Mouse (Mus musculus) stomach, embryonic 14.5 days (tissue): Measurements from ENCODE around the gene Gtf2i. TPM values are rescaled to one million over a fixed set of nuclear protein-coding genes. Genes with fewer than 3 reads are reported as not detected.

Experiments
- ATAC-seq: fragments of 200-750 bp; cut with Nextera tagmentation; 2 replicates; pipeline ENCODE4 v1.8.0; 2017; ENCODE audit warnings: low read depth, moderate TSS enrichment; ENCODE audit not compliant: insufficient number of reproducible peaks, insufficient read depth, low FRiP score
- H3K27ac ChIP-seq: fragments of 300-500 bp; sonication (generic); 2 replicates; pipeline ENCODE4 v1.5.1; 2014; ENCODE audit warnings: mild to moderate bottlenecking, low read length, moderate library complexity, mixed read lengths
- H3K27me3 ChIP-seq: fragments of 300-500 bp; sonication (generic); 2 replicates; pipeline ENCODE4 v1.6.1; 2014; ENCODE audit warnings: low read length, control low read depth, mixed read lengths; ENCODE audit not compliant: control insufficient read depth, insufficient read depth
- H3K36me3 ChIP-seq: fragments of 300-500 bp; sonication (generic); 2 replicates; pipeline ENCODE4 v1.6.1; 2014; ENCODE audit warnings: mild to moderate bottlenecking, control low read depth, low read length, moderate library complexity, mixed read lengths; ENCODE audit not compliant: control insufficient read depth, insufficient read depth
- H3K4me1 ChIP-seq: fragments of 300-500 bp; sonication (generic); 2 replicates; pipeline ENCODE4 v1.6.1; 2014; ENCODE audit warnings: low read length, control low read depth, mixed read lengths; ENCODE audit not compliant: control insufficient read depth, insufficient read depth
- H3K4me2 ChIP-seq: fragments of 300-500 bp; sonication (generic); replicated peaks from 2 replicates; pipeline ENCODE4 v1.6.1; 2014; ENCODE audit warnings: low read depth, low read length, control low read depth
- H3K4me3 ChIP-seq: fragments of 300-500 bp; sonication (generic); 2 replicates; pipeline ENCODE4 v1.5.1; 2014; ENCODE audit warnings: low read depth, low read length, control low read depth
- H3K9ac ChIP-seq: fragments of 300-500 bp; sonication (generic); replicated peaks from 2 replicates; pipeline ENCODE4 v1.6.1; 2014; ENCODE audit warnings: low read depth, mild to moderate bottlenecking, control low read depth, low read length, moderate library complexity, mixed read lengths
- H3K9me3 ChIP-seq: fragments of 300-500 bp; sonication (generic); 2 replicates; pipeline ENCODE4 v1.6.1; 2016; ENCODE audit warnings: low read depth, low read length, control low read depth; ENCODE audit not compliant: control insufficient read depth
- WGBS: fragments of 180-500 bp; shearing (Covaris S2); extraction: QIAGEN DNeasy Blood & Tissue Kit; methylation state at CpG from one replicate; pipeline ENCODE4 v1.1.7; 2014; 5-methylcytosine and 5-hydroxymethylcytosine counted together
- polyA plus RNA-seq: library from polyadenylated mRNA; unstranded; fragments of >200 nt; fragmentation: Nextera tagmentation; extraction: Ambion mirVana; gene quantifications from 2 replicates; pipeline ENCODE4 v1.2.1, GENCODE M21; 2014

Gtf2i gene
- polyA plus RNA-seq, 1 experiment from 2014 or later, result 184 TPM

DNA sequence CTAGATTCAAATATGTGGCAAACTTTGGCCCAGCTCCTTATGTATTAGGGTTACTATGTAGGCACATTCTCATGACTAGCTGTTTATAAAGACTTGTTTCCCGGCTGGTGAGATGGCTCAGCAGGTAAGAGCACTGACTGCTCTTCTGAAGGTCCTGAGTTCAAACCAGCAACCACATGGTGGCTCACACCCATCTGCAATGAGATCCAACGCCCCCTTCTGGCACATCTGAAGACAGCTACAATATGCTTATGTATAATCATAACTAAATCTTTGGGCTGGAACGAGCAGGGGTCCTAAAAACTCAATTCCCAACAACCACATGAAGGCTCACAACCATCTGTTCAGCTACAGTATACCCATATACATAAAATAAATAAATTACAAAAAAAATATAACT is 60.8 kb downstream of the Gtf2i start:
- WGBS, result 76% methylated on average over 3 of the region's 3 CpGs
- no peak for ATAC-seq
- H3K36me3 ChIP-seq, result peaks cover 91% of the 10 kb centered on the region
- H3K9ac ChIP-seq, result no peak overlapping the region
- H3K4me3 ChIP-seq, result no peak overlapping the region
- H3K4me1 ChIP-seq, result no peaks in the 10 kb centered on the region
- H3K27ac ChIP-seq, result no peak overlapping the region
- H3K27me3 ChIP-seq, result no peaks in the 10 kb centered on the region
- no peak overlapping the region for H3K4me2 ChIP-seq
- no peaks in the 10 kb centered on the region for H3K9me3 ChIP-seq

DNA sequence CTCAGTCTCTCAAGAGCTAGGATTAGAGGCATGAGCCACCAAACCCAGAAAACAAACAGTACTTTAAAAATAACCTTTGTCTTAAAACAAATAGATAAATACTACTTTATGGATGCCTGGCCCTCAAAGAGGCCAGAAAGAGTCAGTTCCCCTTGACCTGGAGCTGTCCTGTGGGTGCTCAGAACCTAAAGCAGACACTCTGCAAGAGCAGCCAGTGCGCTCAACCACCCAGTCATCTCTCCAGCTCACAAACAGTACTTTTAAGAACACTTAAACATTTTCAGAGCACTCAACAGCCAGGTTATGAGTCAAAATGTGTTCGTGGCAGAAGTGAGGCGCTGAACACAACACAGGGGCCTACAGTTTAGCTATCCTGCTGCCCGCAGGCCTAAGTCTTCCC is 63.5 kb downstream of the Gtf2i start:
- peaks cover 97% of the 10 kb centered on the region for H3K36me3 ChIP-seq
- H3K27me3 ChIP-seq, result no peaks in the 10 kb centered on the region
- 97% methylated on average over 4 of the region's 4 CpGs for WGBS
- no peak for ATAC-seq
- no peaks in the 10 kb centered on the region for H3K4me1 ChIP-seq
- H3K27ac ChIP-seq, result no peak overlapping the region
- H3K9me3 ChIP-seq, result no peaks in the 10 kb centered on the region
- H3K9ac ChIP-seq, result no peak overlapping the region
- H3K4me3 ChIP-seq, result no peak overlapping the region
- no peak overlapping the region for H3K4me2 ChIP-seq

DNA sequence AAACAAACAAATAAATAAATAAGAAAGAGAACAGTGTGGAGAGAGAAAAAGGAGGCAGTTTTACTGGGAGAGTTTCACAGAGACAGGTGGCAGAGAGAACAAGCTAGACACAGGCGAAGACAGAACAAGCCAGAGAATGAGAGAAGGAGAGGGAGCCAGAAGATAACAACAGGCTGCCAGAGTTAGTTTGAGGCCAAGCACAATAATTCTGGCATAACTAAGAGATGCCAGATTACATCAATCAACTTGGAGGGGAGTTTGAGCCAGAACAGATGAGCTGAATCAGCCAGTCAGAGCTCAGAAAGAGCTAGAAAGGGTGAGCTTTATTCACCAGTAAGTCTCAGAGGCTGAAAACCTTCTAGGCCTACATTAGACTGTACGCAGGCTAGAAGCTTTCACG is 64.0 kb downstream of the Gtf2i start:
- Histone ChIP-seq H3K4me3 (no peak overlapping the region), H3K9me3 (no peaks in the 10 kb centered on the region), H3K4me1 (no peaks in the 10 kb centered on the region), H3K36me3 (peaks cover 96% of the 10 kb centered on the region), H3K4me2 (no peak overlapping the region), H3K9ac (no peak overlapping the region), H3K27me3 (no peaks in the 10 kb centered on the region), H3K27ac (no peak overlapping the region)
- no peak for ATAC-seq
- WGBS, result 87% methylated on average over 3 of the region's 3 CpGs

DNA sequence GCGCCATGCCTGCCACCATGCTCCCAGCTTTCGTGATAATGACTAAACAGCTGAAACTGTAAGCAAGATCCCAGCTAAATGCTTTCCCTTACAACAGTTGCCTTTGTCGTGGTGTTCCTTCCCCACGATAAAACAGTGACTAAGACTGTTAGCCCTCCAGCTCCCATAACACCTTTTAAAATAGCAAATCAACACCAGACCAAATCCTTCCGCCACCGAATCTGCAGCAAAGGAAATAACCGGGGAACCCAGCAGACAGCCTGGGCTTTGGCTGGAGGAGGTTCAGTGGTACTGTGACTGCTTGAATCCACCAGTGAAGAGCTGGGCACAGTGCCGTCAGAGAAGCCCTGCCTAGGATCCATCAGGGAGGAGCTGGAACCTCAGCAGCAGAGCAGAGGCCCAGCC is 65.3 kb downstream of the Gtf2i start:
- H3K4me3 ChIP-seq, result no peak overlapping the region
- H3K4me1 ChIP-seq, result no peaks in the 10 kb centered on the region
- H3K36me3 ChIP-seq, result peaks cover 96% of the 10 kb centered on the region
- H3K9ac ChIP-seq, result no peak overlapping the region
- no peak overlapping the region for H3K27ac ChIP-seq
- ATAC-seq, result no peak
- H3K9me3 ChIP-seq, result no peaks in the 10 kb centered on the region
- no peak overlapping the region for H3K4me2 ChIP-seq
- no peaks in the 10 kb centered on the region for H3K27me3 ChIP-seq
- 94% methylated on average over 8 of the region's 8 CpGs for WGBS

DNA sequence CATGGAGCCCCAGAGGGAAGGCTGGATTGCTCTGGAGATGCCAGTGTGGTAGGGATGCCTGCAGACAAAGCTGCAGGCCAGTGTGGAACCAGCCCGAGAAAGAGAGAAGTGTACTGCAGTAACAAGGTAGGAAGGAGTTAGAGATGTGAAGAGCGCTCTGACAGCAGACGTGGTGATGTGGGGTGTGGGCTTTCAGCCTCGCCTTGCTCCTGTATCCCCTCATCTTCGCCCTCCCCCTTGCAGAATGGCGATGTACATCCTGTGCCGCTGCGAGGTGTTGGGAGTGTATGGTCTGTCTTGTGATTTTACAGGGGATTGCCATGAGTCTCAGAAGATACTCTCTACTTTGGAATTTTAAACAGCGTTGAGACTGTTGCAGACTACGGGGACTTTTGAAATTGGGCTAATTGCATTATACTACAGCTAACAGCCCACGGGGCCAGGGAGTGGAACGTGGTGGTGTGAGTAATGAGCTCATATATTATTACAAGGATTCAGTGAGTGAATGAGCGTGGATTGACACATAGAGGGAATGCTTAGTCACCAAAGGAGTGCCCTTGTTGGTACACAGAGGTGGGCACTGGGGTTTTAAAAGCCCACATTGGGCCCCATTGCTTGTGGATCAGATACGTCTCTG is 65.8 kb downstream of the Gtf2i start:
- H3K9me3 ChIP-seq, result no peaks in the 10 kb centered on the region
- WGBS, result 88% methylated on average over 14 of the region's 14 CpGs
- H3K4me1 ChIP-seq, result no peaks in the 10 kb centered on the region
- H3K27me3 ChIP-seq, result no peaks in the 10 kb centered on the region
- no peak overlapping the region for H3K4me3 ChIP-seq
- no peak overlapping the region for H3K4me2 ChIP-seq
- peaks cover 96% of the 10 kb centered on the region for H3K36me3 ChIP-seq
- ATAC-seq, result no peak
- H3K9ac ChIP-seq, result no peak overlapping the region
- no peak overlapping the region for H3K27ac ChIP-seq

DNA sequence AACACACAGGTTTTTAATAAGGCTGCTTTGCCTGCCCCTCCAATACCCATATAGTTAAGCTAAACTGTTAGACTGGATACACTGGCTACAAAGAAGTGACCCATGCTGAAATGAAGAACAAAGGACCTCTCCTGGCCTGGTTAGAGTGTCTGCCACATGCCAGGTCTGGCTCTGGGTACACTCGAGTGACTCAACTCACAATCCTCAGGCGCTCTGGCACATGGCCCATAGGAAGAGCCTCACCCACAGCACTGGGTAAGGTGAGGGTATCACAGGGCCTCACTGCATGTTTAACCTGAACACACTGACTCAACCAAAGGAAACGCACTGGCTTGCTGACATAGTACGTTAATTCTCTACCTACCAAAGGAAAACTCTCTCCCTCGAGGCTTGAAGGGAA is 68.4 kb downstream of the Gtf2i start:
- no peaks in the 10 kb centered on the region for H3K27me3 ChIP-seq
- ATAC-seq, result no peak
- no peak overlapping the region for H3K4me3 ChIP-seq
- WGBS, result 94% methylated on average over 5 of the region's 5 CpGs
- H3K36me3 ChIP-seq, result peaks cover 95% of the 10 kb centered on the region
- H3K27ac ChIP-seq, result no peak overlapping the region
- no peak overlapping the region for H3K9ac ChIP-seq
- no peaks in the 10 kb centered on the region for H3K9me3 ChIP-seq
- H3K4me1 ChIP-seq, result no peaks in the 10 kb centered on the region
- H3K4me2 ChIP-seq, result no peak overlapping the region

DNA sequence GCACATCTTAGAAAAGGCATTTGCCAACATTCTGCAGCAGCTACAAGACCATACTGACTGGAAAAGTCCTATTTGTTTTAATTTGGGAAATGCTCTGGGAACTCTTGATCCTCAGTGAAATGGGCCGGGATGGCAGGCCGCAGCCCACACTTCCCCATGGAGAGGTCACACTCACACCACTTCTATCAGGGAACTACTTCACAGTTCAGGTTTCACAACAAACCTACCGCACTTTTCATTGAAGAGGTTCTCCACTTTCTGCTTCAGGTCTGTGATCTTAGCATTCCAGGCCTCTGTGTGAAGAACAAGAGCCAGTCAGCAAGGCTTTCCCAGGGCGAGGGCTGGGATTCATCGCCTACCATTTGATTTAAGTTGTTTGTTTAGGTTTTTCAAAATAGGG is 69.7 kb downstream of the Gtf2i start:
- H3K4me2 ChIP-seq, result no peak overlapping the region
- 94% methylated on average over 5 of the region's 5 CpGs for WGBS
- H3K27ac ChIP-seq, result no peak overlapping the region
- no peaks in the 10 kb centered on the region for H3K9me3 ChIP-seq
- ATAC-seq, result no peak
- H3K36me3 ChIP-seq, result peaks cover 98% of the 10 kb centered on the region
- no peaks in the 10 kb centered on the region for H3K4me1 ChIP-seq
- no peak overlapping the region for H3K4me3 ChIP-seq
- H3K9ac ChIP-seq, result no peak overlapping the region
- no peaks in the 10 kb centered on the region for H3K27me3 ChIP-seq

DNA sequence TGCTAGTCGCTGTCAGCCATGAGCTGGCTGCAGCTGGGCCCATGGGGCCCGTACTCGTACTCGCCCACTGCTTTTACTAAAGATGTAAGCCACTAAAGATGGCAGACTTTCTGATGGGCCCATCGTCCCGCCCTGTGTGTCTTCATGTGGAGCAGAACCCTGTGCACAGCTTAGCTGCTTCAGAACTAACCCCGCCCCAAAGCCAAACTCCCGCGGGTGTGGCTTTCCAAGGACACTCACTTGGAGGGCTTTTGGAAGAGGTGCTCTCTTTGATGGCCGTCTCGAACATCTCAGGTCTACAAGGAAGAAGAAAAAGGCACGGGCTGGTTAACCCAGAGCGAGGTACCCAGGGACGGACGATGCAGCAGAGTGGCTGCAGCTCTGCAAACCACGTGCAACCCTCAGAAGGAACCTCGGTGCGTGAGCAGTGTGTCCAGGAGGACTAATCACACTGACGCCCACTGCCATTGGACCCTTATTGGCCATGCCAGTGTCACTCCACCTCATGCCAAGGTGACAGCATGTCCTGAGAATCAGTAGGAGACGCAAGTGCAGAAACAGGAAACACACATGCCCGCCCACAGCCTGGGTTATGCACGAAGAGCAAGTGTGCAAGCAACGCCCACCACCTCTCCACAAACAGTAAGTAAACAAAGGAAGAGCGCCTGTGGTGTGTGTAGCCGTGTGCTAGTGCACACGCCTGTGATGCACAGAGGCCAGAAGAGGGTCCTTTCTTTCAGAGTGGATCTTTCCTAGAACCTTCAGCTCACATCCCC is 70.7 kb downstream of the Gtf2i start:
- Histone ChIP-seq H3K9me3 (no peaks in the 10 kb centered on the region), H3K4me2 (no peak overlapping the region), H3K9ac (no peak overlapping the region), H3K4me3 (no peak overlapping the region), H3K27ac (no peak overlapping the region), H3K27me3 (no peaks in the 10 kb centered on the region), H3K4me1 (no peaks in the 10 kb centered on the region), H3K36me3 (peaks cover 98% of the 10 kb centered on the region)
- 90% methylated on average over 26 of the region's 26 CpGs for WGBS
- no peak for ATAC-seq
